Mouse (Mus musculus) MEL (cell line): Measurements from ENCODE around the gene Ccl26. TPM values are rescaled to one million over a fixed set of nuclear protein-coding genes. Genes with fewer than 3 reads are reported as not detected.

Experiments used
- DNase-seq: peaks from one replicate; pipeline ENCODE4 v3.0.0; 2011; ENCODE audit warnings: low read depth, low spot score
- H3K27ac ChIP-seq: 2 replicates; pipeline ENCODE4 v1.5.1; 2012; ENCODE audit warnings: low read depth, mild to moderate bottlenecking, control low read depth, low read length, moderate library complexity; ENCODE audit not compliant: control insufficient read depth
- H3K27me3 ChIP-seq, 2 experiments: fragments of 150-350 bp in 1 of 2; sonication (generic) in 1 of 2; 2 replicates each; pipeline ENCODE4 v1.6.1; 2012; ENCODE audit warnings: low read length in 2 of 2, mild to moderate bottlenecking in 2 of 2, improper control_type of control experiment in 1 of 2, moderate library complexity in 1 of 2; ENCODE audit not compliant: insufficient read depth in 2 of 2, control insufficient read depth in 1 of 2
- H3K36me3 ChIP-seq, 2 experiments: 2 replicates each; pipeline ENCODE4 v1.6.1; 2012 to 2014; ENCODE audit warnings: low read length in 2 of 2, improper control_type of control experiment in 1 of 2, inconsistent platforms in 1 of 2, mild to moderate bottlenecking in 1 of 2; ENCODE audit not compliant: insufficient read depth in 2 of 2, control insufficient read depth in 1 of 2
- H3K4me1 ChIP-seq, 2 experiments: fragments of 150-350 bp in 1 of 2; sonication (generic) in 1 of 2; 2 replicates each; pipeline ENCODE4 v1.6.1; 2012; ENCODE audit warnings: low read length in 2 of 2, improper control_type of control experiment in 1 of 2, mild to moderate bottlenecking in 1 of 2; ENCODE audit not compliant: insufficient read depth in 2 of 2, control insufficient read depth in 1 of 2
- H3K4me3 ChIP-seq, 2 experiments: fragments of 150-350 bp in 1 of 2; sonication (generic) in 1 of 2; 2 replicates each; pipeline ENCODE4 v1.5.1; 2012; ENCODE audit warnings: low read depth in 2 of 2, low read length in 2 of 2, mild to moderate bottlenecking in 2 of 2, moderate library complexity in 2 of 2, control low read depth in 1 of 2, improper control_type of control experiment in 1 of 2; ENCODE audit not compliant: control insufficient read depth in 1 of 2, insufficient read depth in 1 of 2
- H3K79me2 ChIP-seq: 2 replicates; pipeline ENCODE4 v1.6.1; 2012; ENCODE audit warnings: mild to moderate bottlenecking, low read length, moderate library complexity; ENCODE audit not compliant: control insufficient read depth, poor library complexity, insufficient read depth
- H3K9ac ChIP-seq: 2 replicates; pipeline ENCODE4 v1.6.1; 2012; ENCODE audit warnings: low read depth, mild to moderate bottlenecking, control low read depth, low read length, moderate library complexity; ENCODE audit not compliant: control insufficient read depth, poor library complexity, severe bottlenecking
- H3K9me3 ChIP-seq: fragments of 150-350 bp; sonication (generic); replicated peaks from 2 replicates; pipeline ENCODE4 v1.6.1; 2012; ENCODE audit warnings: mild to moderate bottlenecking, low read length, improper control_type of control experiment, moderate library complexity; ENCODE audit not compliant: insufficient read depth
- BHLHE40 ChIP-seq: IDR thresholded peaks from 2 replicates; pipeline ENCODE4 v1.6.1; 2012; ENCODE audit warnings: low read depth, mild to moderate bottlenecking, inconsistent platforms, low read length, improper control_type of control experiment, borderline replicate concordance
- CHD2 ChIP-seq: IDR thresholded peaks from 2 replicates; pipeline ENCODE4 v1.6.1; 2011; ENCODE audit warnings: low read length, improper control_type of control experiment
- CTCF ChIP-seq, 3 experiments: IDR thresholded peaks in 2 of 3; conservative IDR thresholded peaks in 1 of 3; 2 replicates each; pipeline ENCODE4 v1.5.1; 2011 to 2012; ENCODE audit warnings: low read length in 3 of 3, low read depth in 2 of 3, mild to moderate bottlenecking in 2 of 3, improper control_type of control experiment in 1 of 3, inconsistent platforms in 1 of 3, mixed read lengths in 1 of 3, moderate library complexity in 1 of 3; ENCODE audit not compliant: control insufficient read depth in 1 of 3, insufficient read depth in 1 of 3, poor library complexity in 1 of 3, severe bottlenecking in 1 of 3
- E2F4 ChIP-seq: IDR thresholded peaks from 2 replicates; pipeline ENCODE4 v1.6.1; 2011; ENCODE audit warnings: low read depth, low read length, improper control_type of control experiment, borderline replicate concordance
- ELF1 ChIP-seq: IDR thresholded peaks from 2 replicates; pipeline ENCODE4 v1.6.1; 2014; ENCODE audit warnings: low read depth, mild to moderate bottlenecking, inconsistent platforms, low read length, improper control_type of control experiment, moderate library complexity
- EP300 ChIP-seq, 2 experiments: IDR thresholded peaks; 2 replicates each; pipeline ENCODE4 v1.6.1; 2011; ENCODE audit warnings: improper control_type of control experiment in 2 of 2, low read length in 2 of 2, low read depth in 1 of 2, mild to moderate bottlenecking in 1 of 2
- ETS1 ChIP-seq: IDR thresholded peaks from 2 replicates; pipeline ENCODE4 v1.6.1; 2012; ENCODE audit warnings: low read depth, mild to moderate bottlenecking, inconsistent platforms, low read length, improper control_type of control experiment, moderate library complexity
- GABPA ChIP-seq: IDR thresholded peaks from 2 replicates; pipeline ENCODE4 v1.6.1; 2012; ENCODE audit warnings: low read depth, mild to moderate bottlenecking, inconsistent platforms, low read length, improper control_type of control experiment, moderate library complexity
- GATA1 ChIP-seq: IDR thresholded peaks from 2 replicates; pipeline ENCODE4 v1.6.1; 2011; ENCODE audit warnings: low read depth, low read length, improper control_type of control experiment
- HCFC1 ChIP-seq: IDR thresholded peaks from 2 replicates; pipeline ENCODE4 v1.6.1; 2012; ENCODE audit warnings: low read depth, mild to moderate bottlenecking, inconsistent platforms, low read length, improper control_type of control experiment, moderate library complexity
- JUND ChIP-seq: IDR thresholded peaks from 2 replicates; pipeline ENCODE4 v1.6.1; 2011; ENCODE audit warnings: low read depth, mild to moderate bottlenecking, improper control_type of control experiment, low read length
- KAT2A ChIP-seq: conservative IDR thresholded peaks from 2 replicates; pipeline ENCODE4 v1.6.1; 2012; ENCODE audit warnings: low read depth, low read length, improper control_type of control experiment, inconsistent platforms
- MAFK ChIP-seq: IDR thresholded peaks from 2 replicates; pipeline ENCODE4 v1.6.1; 2011; ENCODE audit warnings: low read depth, mild to moderate bottlenecking, low read length, improper control_type of control experiment, borderline replicate concordance
- MAX ChIP-seq: IDR thresholded peaks from 2 replicates; pipeline ENCODE4 v1.6.1; 2011; ENCODE audit warnings: low read length, improper control_type of control experiment
- MAZ ChIP-seq: IDR thresholded peaks from 2 replicates; pipeline ENCODE4 v1.6.1; 2012; ENCODE audit warnings: low read depth, mild to moderate bottlenecking, inconsistent platforms, low read length, improper control_type of control experiment
- MEF2A ChIP-seq: IDR thresholded peaks from 2 replicates; pipeline ENCODE4 v1.6.1; 2014; ENCODE audit warnings: low read depth, mild to moderate bottlenecking, inconsistent platforms, low read length, improper control_type of control experiment; ENCODE audit not compliant: poor library complexity, insufficient replicate concordance, severe bottlenecking; ENCODE audit errors: extremely low read depth
- MXI1 ChIP-seq: IDR thresholded peaks from 2 replicates; pipeline ENCODE4 v1.6.1; 2011; ENCODE audit warnings: mild to moderate bottlenecking, low read depth, low read length, improper control_type of control experiment
- MYB ChIP-seq: IDR thresholded peaks from 2 replicates; pipeline ENCODE4 v1.6.1; 2011; ENCODE audit warnings: mild to moderate bottlenecking, low read depth, low read length, improper control_type of control experiment
- MYC ChIP-seq: IDR thresholded peaks from 2 replicates; pipeline ENCODE4 v1.6.1; 2011; ENCODE audit warnings: low read depth, mild to moderate bottlenecking, low read length, improper control_type of control experiment, moderate library complexity
- NELFE ChIP-seq: IDR thresholded peaks from 2 replicates; pipeline ENCODE4 v1.6.1; 2011; ENCODE audit warnings: low read depth, low read length, improper control_type of control experiment
- NRF1 ChIP-seq: IDR thresholded peaks from 2 replicates; pipeline ENCODE4 v1.6.1; 2014; ENCODE audit warnings: low read depth, mild to moderate bottlenecking, inconsistent platforms, low read length, improper control_type of control experiment, moderate library complexity; ENCODE audit not compliant: poor library complexity, insufficient read depth, severe bottlenecking
- POLR2A ChIP-seq, 2 experiments: IDR thresholded peaks; 2 replicates each; pipeline ENCODE4 v1.6.1; 2011 to 2012; ENCODE audit warnings: low read length in 2 of 2, mild to moderate bottlenecking in 2 of 2, control low read depth in 1 of 2, improper control_type of control experiment in 1 of 2, low read depth in 1 of 2, moderate library complexity in 1 of 2; ENCODE audit not compliant: control insufficient read depth in 1 of 2, insufficient read depth in 1 of 2, poor library complexity in 1 of 2
- POLR2AphosphoS2 ChIP-seq: IDR thresholded peaks from 2 replicates; pipeline ENCODE4 v1.6.1; 2011; ENCODE audit warnings: low read length, improper control_type of control experiment
- POLR2AphosphoS5 ChIP-seq: IDR thresholded peaks from 2 replicates; pipeline ENCODE4 v1.6.1; 2012; ENCODE audit warnings: low read depth, borderline replicate concordance, mild to moderate bottlenecking, inconsistent platforms, low read length, moderate library complexity, mixed read lengths
- RAD21 ChIP-seq: IDR thresholded peaks from 2 replicates; pipeline ENCODE4 v1.6.1; 2011; ENCODE audit warnings: mild to moderate bottlenecking, low read depth, low read length, improper control_type of control experiment
- RCOR1 ChIP-seq: IDR thresholded peaks from 2 replicates; pipeline ENCODE4 v1.6.1; 2012; ENCODE audit warnings: low read depth, mild to moderate bottlenecking, inconsistent platforms, low read length, improper control_type of control experiment
- SIN3A ChIP-seq: IDR thresholded peaks from 2 replicates; pipeline ENCODE4 v1.6.1; 2012; ENCODE audit warnings: low read length, improper control_type of control experiment, inconsistent platforms
- SMC3 ChIP-seq: IDR thresholded peaks from 2 replicates; pipeline ENCODE4 v1.6.1; 2011; ENCODE audit warnings: low read depth, low read length, improper control_type of control experiment
- TAL1 ChIP-seq: IDR thresholded peaks from 2 replicates; pipeline ENCODE4 v1.6.1; 2012; ENCODE audit warnings: mild to moderate bottlenecking, inconsistent platforms, low read length, moderate library complexity, mixed read lengths
- TCF12 ChIP-seq: IDR thresholded peaks from 2 replicates; pipeline ENCODE4 v1.6.1; 2014; ENCODE audit warnings: low read depth, mild to moderate bottlenecking, inconsistent platforms, low read length, improper control_type of control experiment, moderate library complexity
- UBTF ChIP-seq: IDR thresholded peaks from 2 replicates; pipeline ENCODE4 v1.6.1; 2012; ENCODE audit warnings: low read depth, mild to moderate bottlenecking, inconsistent platforms, low read length, improper control_type of control experiment, moderate library complexity, borderline replicate concordance; ENCODE audit not compliant: insufficient read depth
- USF1 ChIP-seq: IDR thresholded peaks from 2 replicates; pipeline ENCODE4 v1.6.1; 2014; ENCODE audit warnings: low read depth, mild to moderate bottlenecking, inconsistent platforms, low read length, improper control_type of control experiment, moderate library complexity
- USF2 ChIP-seq, 2 experiments: IDR thresholded peaks; 2 replicates each; pipeline ENCODE4 v1.6.1; 2011 to 2012; ENCODE audit warnings: improper control_type of control experiment in 2 of 2, low read length in 2 of 2, borderline replicate concordance in 1 of 2, inconsistent platforms in 1 of 2, low read depth in 1 of 2, mild to moderate bottlenecking in 1 of 2; ENCODE audit not compliant: insufficient read depth in 1 of 2
- ZKSCAN1 ChIP-seq: IDR thresholded peaks from 2 replicates; pipeline ENCODE4 v1.6.1; 2012; ENCODE audit warnings: low read depth, mild to moderate bottlenecking, inconsistent platforms, low read length, improper control_type of control experiment, moderate library complexity
- ZMIZ1 ChIP-seq: IDR thresholded peaks from 2 replicates; pipeline ENCODE4 v1.6.1; 2012; ENCODE audit warnings: low read depth, mild to moderate bottlenecking, inconsistent platforms, low read length, improper control_type of control experiment, moderate library complexity
- ZNF384 ChIP-seq: IDR thresholded peaks from 2 replicates; pipeline ENCODE4 v1.6.1; 2012; ENCODE audit warnings: low read depth, mild to moderate bottlenecking, inconsistent platforms, low read length, improper control_type of control experiment
- polyA plus RNA-seq, 2 experiments: library from polyadenylated mRNA; stranded (reverse) in 1 of 2; unstranded in 1 of 2; fragments of >175 nt in 1 of 2; fragments of >200 nt in 1 of 2; gene quantifications; 2 replicates each; pipeline versions ENCODE4 v1.2.1 to v1.2.4; 2012; ENCODE audit warnings: low replicate concordance in 2 of 2, low read depth in 1 of 2; ENCODE audit not compliant: insufficient read length in 2 of 2, insufficient read depth in 1 of 2, missing spikeins in 1 of 2
- total RNA-seq: library from RNA; depleted of rRNA; stranded (reverse); fragments of 300-350 nt; gene quantifications from 2 replicates; pipeline ENCODE4 v1.2.3, GENCODE M21; 2012

Ccl26 gene
- total and polyA plus RNA-seq, 3 experiments: not detected

DNA sequence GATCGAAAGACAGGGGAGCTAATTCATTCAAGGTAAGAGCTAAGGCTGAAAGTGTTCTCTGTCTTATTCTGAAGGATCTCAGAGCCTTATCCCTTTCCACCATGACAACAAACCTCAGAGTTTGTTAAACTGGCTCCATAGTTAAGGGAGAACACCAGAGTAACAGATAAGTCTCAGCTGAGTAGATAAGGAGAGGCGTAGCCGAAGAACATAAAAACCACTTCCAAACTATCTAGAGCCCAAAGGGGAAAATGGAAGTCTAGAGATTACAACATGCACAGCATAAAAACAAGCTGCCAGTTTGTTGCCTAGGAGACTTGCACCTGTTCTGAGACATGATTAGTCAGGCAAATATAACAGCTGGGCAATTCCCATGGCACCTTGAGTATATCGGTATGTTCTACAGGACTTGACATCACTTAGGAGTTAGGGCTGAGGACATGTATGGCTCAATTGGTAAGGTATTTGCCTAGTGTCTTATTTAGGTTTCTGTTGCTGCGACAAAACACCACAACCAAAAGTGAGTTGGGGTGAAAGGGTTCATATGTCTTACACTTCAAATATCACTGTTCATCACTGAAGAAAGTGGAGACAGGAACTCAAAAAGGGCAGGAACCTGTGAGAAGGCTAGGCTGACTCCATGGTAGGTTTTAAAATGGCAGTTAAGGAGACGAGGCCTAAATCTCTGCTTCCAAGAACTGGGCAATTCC is 4.3 kb upstream of the Ccl26 start:
- H3K4me3 ChIP-seq: no peak overlapping the region
- no peak overlapping the region for H3K9ac ChIP-seq
- peaks cover 0 to 8% of the 10 kb centered on the region in 2 experiments; a peak in 2 of 4 replicates for H3K36me3 ChIP-seq
- no peaks in the 10 kb centered on the region; a peak in 1 of 4 replicates for H3K27me3 ChIP-seq
- no peaks in the 10 kb centered on the region for H3K9me3 ChIP-seq
- no peak overlapping the region for H3K27ac ChIP-seq
- peak; percentile 50 for DNase-seq
- peaks cover 3 to 15% of the 10 kb centered on the region in 2 experiments; a peak in 3 of 4 replicates for H3K4me1 ChIP-seq
- H3K79me2 ChIP-seq: no peaks in the 10 kb centered on the region
- TF ChIP-seq TAL1: no peak
- no peak for TF ChIP-seq NELFE
- peak; percentile 80 for TF ChIP-seq SIN3A
- TF ChIP-seq ZNF384: peak; percentile 49; the same call in 1 of the 2 replicates
- 0 out of 2 replicates have a peak, but pooled peaks have one; percentile 35 for TF ChIP-seq MXI1
- TF ChIP-seq CHD2: no peak; the same call in 1 of the 2 replicates
- no peak for TF ChIP-seq SMC3
- TF ChIP-seq MAX: no peak
- TF ChIP-seq POLR2AphosphoS2: no peak
- TF ChIP-seq BHLHE40: peak; percentile 21; the same call in 1 of the 2 replicates
- no peak for TF ChIP-seq MEF2A
- no peak for TF ChIP-seq ZKSCAN1
- no peak for TF ChIP-seq USF2 (IDR thresholded peaks at IDR 0.05; ENCODE audit: borderline replicate concordance in 1 of 2, insufficient read depth in 1 of 2, low read depth in 1 of 2, low read length in 2 of 2)
- TF ChIP-seq RAD21: no peak
- TF ChIP-seq USF1: no peak
- TF ChIP-seq ELF1: no peak
- TF ChIP-seq CTCF (IDR thresholded peaks at IDR 0.05 in 2 of 3, conservative IDR thresholded peaks at IDR 0.05 in 1 of 3; ENCODE audit: control insufficient read depth in 1 of 3, insufficient read depth in 1 of 3, low read depth in 2 of 3, low read length in 3 of 3, poor library complexity in 1 of 3, severe bottlenecking in 1 of 3): no peak
- no peak; the same call in 1 of the 2 replicates for TF ChIP-seq KAT2A
- TF ChIP-seq UBTF: no peak
- no peak for TF ChIP-seq ZMIZ1
- TF ChIP-seq MYC: no peak
- no peak for TF ChIP-seq E2F4
- TF ChIP-seq TCF12: peak; percentile 86
- no peak for TF ChIP-seq POLR2AphosphoS5
- peak; percentile 95 for TF ChIP-seq RCOR1
- TF ChIP-seq ETS1: peak; percentile 98
- TF ChIP-seq POLR2A (IDR thresholded peaks at IDR 0.05; ENCODE audit: control insufficient read depth in 1 of 2, insufficient read depth in 1 of 2, low read depth in 1 of 2, low read length in 2 of 2, poor library complexity in 1 of 2): no peak
- TF ChIP-seq HCFC1: no peak
- TF ChIP-seq MAFK: peak; percentile 53; the same call in 1 of the 2 replicates
- peak; percentile 64; the same call in 1 of the 2 replicates for TF ChIP-seq MYB
- no peak for TF ChIP-seq JUND
- TF ChIP-seq GABPA: no peak
- TF ChIP-seq EP300 (IDR thresholded peaks at IDR 0.05; ENCODE audit: low read depth in 1 of 2, low read length in 2 of 2): peak; percentile 86 to 87
- no peak for TF ChIP-seq NRF1
- TF ChIP-seq GATA1: peak; percentile 92
- no peak for TF ChIP-seq MAZ
